10 mouse cellular contexts compared by ENCODE assay signal in the genomic region with DNA sequence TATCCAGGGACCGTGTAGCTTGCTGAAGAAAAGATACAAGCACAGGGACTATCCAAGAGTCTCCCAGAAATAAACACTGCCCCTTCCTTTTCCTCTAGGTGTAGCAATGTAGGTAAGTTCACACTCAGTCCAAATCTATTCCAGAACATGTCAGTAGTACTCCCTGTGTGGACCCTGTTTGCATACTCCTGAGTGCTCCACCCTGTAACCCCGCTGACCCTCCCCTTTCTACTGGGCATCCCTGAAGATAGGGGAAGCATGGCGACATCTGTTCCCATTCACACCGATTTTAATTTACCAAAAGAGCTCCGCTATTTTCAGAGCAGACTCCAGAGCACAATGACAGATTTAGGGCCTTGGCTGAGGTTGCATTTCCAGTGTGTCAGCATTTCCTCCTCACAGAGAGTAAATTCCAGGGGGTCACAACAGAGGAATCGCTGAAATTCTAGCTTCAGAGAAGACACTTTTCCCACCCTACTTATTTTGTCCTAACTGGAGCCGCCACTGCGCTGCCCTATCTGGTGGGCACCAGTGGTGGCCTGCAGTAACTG.
DNase-seq lines count a peak whose midpoint lies in the region; ATAC-seq and TF ChIP-seq lines count a peak whose summit lies in the region.
"Had no signal": no experiment of that assay in that cellular context is flagged by ENCODE, and none has a peak within 500 bp of the region (broad histone marks: within the 10 kb centered on the region; RNA-seq: fewer than 3 reads in every experiment).

No protein-coding gene starts in this region.

- no peak overlapping the region for H3K9ac ChIP-seq in heart, embryonic 13.5 days
- no peak overlapping the region for H3K9ac ChIP-seq in embryonic facial prominence, embryonic 14.5 days (ENCODE audit: low read depth, low read length)
- no peak overlapping the region for H3K9ac ChIP-seq in neural tube, embryonic 13.5 days

- no peaks in the 10 kb centered on the region for H3K27me3 ChIP-seq in heart, embryonic 13.5 days (replicated peaks)
- H3K27me3 ChIP-seq in heart, embryonic 10.5 days (ENCODE audit: insufficient read depth, poor library complexity, severe bottlenecking), result no peaks in the 10 kb centered on the region
- no peaks in the 10 kb centered on the region for H3K27me3 ChIP-seq in embryonic facial prominence, embryonic 14.5 days (replicated peaks; ENCODE audit: control insufficient read depth, insufficient read depth, low read length)
- no peaks in the 10 kb centered on the region for H3K27me3 ChIP-seq in neural tube, embryonic 13.5 days

- H3K4me2 ChIP-seq in heart, embryonic 13.5 days, result peak overlapping the region; percentile 16; the same call in 1 of the 2 replicates
- H3K4me2 ChIP-seq in embryonic facial prominence, embryonic 14.5 days (ENCODE audit: low read depth, low read length), result 0 out of 2 replicates have a peak overlapping the region, but pooled peaks have one; percentile 7
- H3K4me2 ChIP-seq in neural tube, embryonic 13.5 days, result no peak overlapping the region

- no peak overlapping the region for H3K4me3 ChIP-seq in heart, embryonic 13.5 days
- no peak overlapping the region for H3K4me3 ChIP-seq in heart, embryonic 10.5 days
- H3K4me3 ChIP-seq in layer of hippocampus, adult 2 months, result no peak overlapping the region
- H3K4me3 ChIP-seq in embryonic facial prominence, embryonic 14.5 days (ENCODE audit: low read depth, low read length), result no peak overlapping the region
- no peak overlapping the region for H3K4me3 ChIP-seq in neural tube, embryonic 13.5 days

- ATAC-seq in heart, embryonic 13.5 days (ENCODE audit: extremely low read depth, insufficient number of reproducible peaks, low FRiP score, low TSS enrichment), result no peak
- ATAC-seq in embryonic facial prominence, embryonic 14.5 days (ENCODE audit: low read depth), result 0 out of 2 replicates have a peak, but pooled peaks have one; percentile 26
- no peak for ATAC-seq in neural tube, embryonic 13.5 days (ENCODE audit: low read depth)

- no peaks in the 10 kb centered on the region for H3K36me3 ChIP-seq in heart, embryonic 13.5 days
- no peaks in the 10 kb centered on the region for H3K36me3 ChIP-seq in heart, embryonic 10.5 days
- H3K36me3 ChIP-seq in embryonic facial prominence, embryonic 14.5 days (ENCODE audit: control insufficient read depth, insufficient read depth, low read length), result no peaks in the 10 kb centered on the region
- H3K36me3 ChIP-seq in neural tube, embryonic 13.5 days, result no peaks in the 10 kb centered on the region

- no peaks in the 10 kb centered on the region for H3K9me3 ChIP-seq in heart, embryonic 13.5 days
- no peaks in the 10 kb centered on the region for H3K9me3 ChIP-seq in heart, embryonic 10.5 days
- H3K9me3 ChIP-seq in embryonic facial prominence, embryonic 14.5 days (ENCODE audit: control insufficient read depth, low read length), result no peaks in the 10 kb centered on the region
- no peaks in the 10 kb centered on the region for H3K9me3 ChIP-seq in neural tube, embryonic 13.5 days

- DNase-seq in heart, embryonic 10.5 days (ENCODE audit: low spot score), result no peak
- no peak for DNase-seq in layer of hippocampus, adult 2 months (ENCODE audit: low spot score in 2 of 2)
- no peak for DNase-seq in layer of hippocampus, postnatal 25 days (ENCODE audit: extremely low spot score in 1 of 2, low spot score in 1 of 2)
- peak; percentile 50 for DNase-seq in embryonic facial prominence, embryonic 14.5 days (ENCODE audit: low spot score)
- DNase-seq in left cerebral cortex, adult 18-20 months (ENCODE audit: low spot score in 2 of 2), result no peak
- no peak for DNase-seq in layer of hippocampus, adult 8-10 months (ENCODE audit: low spot score in 2 of 2)
- DNase-seq: adrenal gland, postnatal 36 days; cerebellum, adult 8-10 months had no signal

- peaks cover 30% of the 10 kb centered on the region for H3K4me1 ChIP-seq in heart, embryonic 13.5 days
- H3K4me1 ChIP-seq in heart, embryonic 10.5 days, result peaks cover 15% of the 10 kb centered on the region
- H3K4me1 ChIP-seq in embryonic facial prominence, embryonic 14.5 days (ENCODE audit: control insufficient read depth, insufficient read depth, low read length), result peaks cover 28% of the 10 kb centered on the region
- H3K4me1 ChIP-seq in neural tube, embryonic 13.5 days (replicated peaks), result peaks cover 36% of the 10 kb centered on the region

- 38% methylated on average over 8 of the region's 8 CpGs for WGBS in heart, embryonic 13.5 days
- WGBS in heart, embryonic 10.5 days, result 48% methylated on average over 8 of the region's 8 CpGs
- 29% methylated on average over 8 of the region's 8 CpGs for WGBS in embryonic facial prominence, embryonic 14.5 days
- WGBS in neural tube, embryonic 13.5 days, result 30% methylated on average over 8 of the region's 8 CpGs

- no peak for TF ChIP-seq CTCF in layer of hippocampus, adult 2 months (conservative IDR thresholded peaks at IDR 0.05)

- H3K27ac ChIP-seq in heart, embryonic 13.5 days (replicated peaks), result peak overlapping the region; percentile 17
- H3K27ac ChIP-seq in heart, embryonic 10.5 days, result no peak overlapping the region
- H3K27ac ChIP-seq in layer of hippocampus, adult 2 months, result peak overlapping the region; percentile 2; the same call in 1 of the 2 replicates
- peak overlapping the region; percentile 74 for H3K27ac ChIP-seq in embryonic facial prominence, embryonic 14.5 days (replicated peaks; ENCODE audit: low read depth, low read length)
- H3K27ac ChIP-seq in neural tube, embryonic 13.5 days (replicated peaks), result 0 out of 2 replicates have a peak overlapping the region, but pooled peaks have one; percentile 9
